Mouse (Mus musculus): Measurements from ENCODE around the gene Gpr157.

Gpr157 gene

DNA sequence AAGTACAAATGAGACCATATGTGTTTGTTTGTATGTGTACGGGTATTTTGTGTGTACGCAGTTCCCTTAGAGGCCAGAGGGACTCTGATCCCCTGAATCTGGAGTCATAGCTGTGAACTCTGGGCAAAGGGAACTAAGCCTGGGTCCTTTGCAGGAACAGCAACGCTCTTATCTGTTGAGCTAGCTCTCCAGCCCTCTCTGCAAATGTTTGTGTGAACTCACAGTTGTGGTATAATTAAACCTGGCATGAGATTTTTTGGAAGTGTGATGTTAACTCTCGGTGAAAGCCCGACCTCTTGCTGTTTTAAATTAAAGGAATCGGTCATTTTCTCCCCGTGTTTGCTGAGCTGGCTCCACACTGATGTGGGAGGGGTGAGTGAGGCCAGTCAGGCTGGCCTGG is 18.5 kb downstream of the Gpr157 start:
- in situ Hi-C loops (cut with MboI; ENCODE audit: low sequenced_read_pairs), result loop anchor here (10.0 kb wide), 1 partner anchor 301 kb away; no protein-coding TSS in a partner anchor

DNA sequence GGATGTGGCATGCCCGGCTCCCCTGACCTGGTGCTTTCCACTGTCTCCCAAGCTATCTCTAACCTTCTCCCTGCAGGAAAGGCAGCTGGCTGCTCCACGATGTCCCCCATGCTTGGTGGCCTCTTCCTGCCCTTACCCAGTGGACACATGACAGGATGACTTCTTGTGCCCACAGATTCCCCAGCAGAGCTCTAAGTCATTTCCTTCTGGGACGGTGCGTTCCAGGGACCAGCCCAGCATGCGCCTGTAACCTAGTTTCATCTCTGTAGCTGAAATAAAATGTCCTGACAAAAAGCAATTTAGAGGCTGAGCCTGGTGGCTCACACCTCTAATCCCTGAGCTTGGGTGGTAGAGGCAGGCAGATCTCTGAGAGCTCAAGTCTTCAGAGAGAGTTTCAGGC is 19.5 kb downstream of the Gpr157 start:
- in situ Hi-C loops (cut with MboI; ENCODE audit: low sequenced_read_pairs), result loop anchor here (10.0 kb wide), 1 partner anchor 302 kb away; no protein-coding TSS in a partner anchor

DNA sequence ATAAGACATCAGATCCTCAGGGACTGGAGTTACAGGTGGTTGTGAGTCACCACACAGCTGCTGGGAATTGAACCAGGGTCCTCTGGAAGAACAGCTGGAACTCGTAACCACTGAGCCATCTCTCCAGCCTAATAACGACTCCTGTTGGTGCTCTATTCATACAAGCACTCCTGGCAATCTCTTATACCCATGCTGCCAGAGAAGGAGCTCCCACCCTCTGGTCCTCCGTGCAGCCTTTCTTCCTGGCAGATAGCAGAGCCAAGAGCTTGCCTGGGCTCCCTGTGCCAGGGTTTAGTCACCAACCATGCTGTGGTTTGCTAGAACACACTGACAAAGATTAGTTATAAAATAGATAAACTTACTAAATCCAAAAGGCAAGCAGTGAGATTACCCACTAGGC is 22.5 kb downstream of the Gpr157 start:
- in situ Hi-C loops (cut with MboI; ENCODE audit: low sequenced_read_pairs), result loop anchor here (10.0 kb wide), 1 partner anchor 305 kb away; no protein-coding TSS in a partner anchor

DNA sequence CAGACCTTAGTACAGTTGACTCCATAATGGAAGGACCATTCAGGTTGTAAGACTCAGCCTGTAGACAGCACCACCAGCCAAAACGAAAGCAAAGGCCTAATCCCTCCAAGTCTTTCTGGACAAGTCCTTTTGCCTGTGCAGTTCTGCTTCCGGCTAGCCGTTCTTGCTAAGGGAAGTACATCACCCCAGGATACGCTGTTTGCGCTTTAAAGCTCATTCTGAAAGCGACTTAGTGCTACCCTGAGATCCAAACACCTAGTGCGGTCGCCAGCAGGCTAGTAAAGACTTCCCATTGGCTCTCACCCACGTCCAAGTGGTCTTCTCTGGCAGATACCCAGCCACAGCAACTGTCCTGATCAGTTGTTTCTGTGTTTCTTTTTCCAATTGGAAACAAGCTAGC is 23.2 kb downstream of the Gpr157 start:
- in situ Hi-C loops (cut with MboI; ENCODE audit: low sequenced_read_pairs), result no loop called here

DNA sequence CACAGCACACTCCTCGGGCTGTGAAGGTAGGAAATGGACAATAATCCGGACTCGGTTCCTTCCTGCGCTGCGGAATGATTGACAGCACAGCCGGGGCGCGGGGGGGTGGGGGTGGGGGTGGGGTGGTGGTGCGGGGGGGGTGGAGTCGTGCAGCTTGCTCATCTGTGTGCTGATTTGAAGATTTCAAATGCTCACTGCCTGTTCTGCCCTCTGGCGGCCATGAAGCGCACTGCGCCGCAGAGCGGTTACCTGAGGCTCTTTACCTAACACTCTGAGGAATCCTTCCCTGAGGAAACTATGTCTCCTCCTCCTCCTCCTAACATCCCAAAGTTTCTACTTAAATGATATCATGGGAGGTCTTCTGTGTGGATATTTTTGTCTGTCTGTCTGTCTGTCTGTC is 25.7 kb downstream of the Gpr157 start:
- in situ Hi-C loops (cut with MboI; ENCODE audit: low sequenced_read_pairs), result no loop called here

DNA sequence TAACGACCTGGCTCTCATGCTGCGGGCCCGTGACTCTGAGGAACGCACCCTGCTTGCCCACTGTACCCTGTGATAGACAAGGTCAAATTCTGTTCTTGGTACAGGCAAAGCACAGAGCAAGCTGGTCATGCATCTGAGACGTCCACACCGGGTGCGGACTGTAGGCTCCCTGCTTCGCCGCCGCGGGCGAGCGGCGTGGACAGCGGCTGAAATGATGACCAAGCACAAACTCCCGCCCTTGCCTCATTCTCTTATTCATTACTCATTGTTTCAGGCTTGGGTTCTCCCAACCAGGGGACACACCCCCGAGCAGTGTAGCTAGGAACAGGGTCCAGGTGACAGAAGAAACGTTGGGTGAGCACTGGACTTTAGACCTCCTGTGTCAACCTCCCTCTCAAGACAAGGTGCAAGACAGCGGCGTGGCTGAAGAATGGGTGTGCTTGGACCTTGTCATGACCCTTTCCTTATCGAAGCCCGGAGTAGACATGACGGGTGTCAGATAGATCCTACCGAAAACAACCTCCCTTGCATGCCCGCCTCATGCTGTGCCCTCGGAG is 27.4 kb downstream of the Gpr157 start:
- in situ Hi-C loops (cut with MboI; ENCODE audit: low sequenced_read_pairs), result no loop called here

DNA sequence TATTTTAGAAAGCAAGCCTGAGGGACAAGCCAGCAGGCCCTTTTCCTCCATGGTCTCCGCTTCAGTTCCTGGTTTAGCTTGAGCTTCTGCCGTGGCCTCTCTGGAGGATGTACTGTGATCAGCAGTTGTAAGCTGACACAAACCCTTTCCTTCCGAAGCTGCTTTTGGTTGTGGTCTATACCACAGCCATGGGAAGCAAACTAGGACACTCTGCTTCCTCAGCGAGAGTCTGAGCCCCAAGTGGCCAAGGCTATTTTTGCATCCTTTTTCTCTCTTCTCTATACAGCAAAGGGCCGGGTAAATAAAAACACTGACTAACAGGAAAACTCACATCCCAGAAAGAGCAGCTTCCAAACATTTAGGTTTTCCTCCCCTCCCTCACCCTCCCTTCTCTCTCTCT is 30.1 kb downstream of the Gpr157 start:
- in situ Hi-C loops (cut with MboI; ENCODE audit: low sequenced_read_pairs), result no loop called here

DNA sequence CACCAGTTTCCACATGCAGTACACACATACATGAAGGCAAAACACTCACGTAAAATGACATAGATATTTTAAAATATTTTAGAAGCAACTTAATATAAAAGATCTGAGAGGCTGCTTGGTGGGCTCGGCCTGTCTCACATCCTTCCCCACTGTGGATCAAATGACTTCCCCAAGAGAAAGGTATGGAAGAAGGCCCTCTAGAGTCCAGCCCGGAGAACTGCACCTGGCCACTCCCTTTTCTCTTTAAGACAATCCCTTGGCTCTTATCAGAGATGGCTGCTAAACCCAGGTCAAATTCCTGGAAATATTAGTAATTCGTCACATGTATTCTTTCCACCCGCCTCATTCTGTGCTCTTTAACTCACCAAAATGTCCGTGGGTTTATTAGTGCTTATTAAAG is 31.0 kb downstream of the Gpr157 start:
- in situ Hi-C loops (cut with MboI; ENCODE audit: low sequenced_read_pairs), result no loop called here

DNA sequence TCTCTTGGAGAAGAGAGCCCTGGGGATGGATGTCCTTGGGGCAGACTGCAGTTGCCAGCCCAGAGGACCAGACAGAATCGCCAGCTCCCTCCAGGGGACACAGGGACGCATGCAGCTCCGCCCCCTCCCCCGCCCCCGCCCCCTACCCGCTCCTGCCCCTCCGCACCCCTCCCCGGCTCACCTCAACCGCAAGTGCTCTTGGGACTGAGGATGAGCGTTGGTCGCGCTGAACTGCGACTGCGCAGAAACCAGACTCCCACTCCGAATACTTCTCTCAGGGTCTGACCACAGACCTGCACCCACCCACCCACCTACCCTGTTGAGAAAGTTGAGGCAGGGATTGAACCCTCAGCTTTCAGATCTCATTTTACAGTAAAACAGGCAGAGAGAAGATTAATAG is 31.9 kb downstream of the Gpr157 start, which contains the start of gene Slc2a5:
Slc2a5 (plus strand) TSS at position 229 of the 400 bp plus-strand sequence.
- in situ Hi-C loops (cut with MboI; ENCODE audit: low sequenced_read_pairs), result no loop called here

DNA sequence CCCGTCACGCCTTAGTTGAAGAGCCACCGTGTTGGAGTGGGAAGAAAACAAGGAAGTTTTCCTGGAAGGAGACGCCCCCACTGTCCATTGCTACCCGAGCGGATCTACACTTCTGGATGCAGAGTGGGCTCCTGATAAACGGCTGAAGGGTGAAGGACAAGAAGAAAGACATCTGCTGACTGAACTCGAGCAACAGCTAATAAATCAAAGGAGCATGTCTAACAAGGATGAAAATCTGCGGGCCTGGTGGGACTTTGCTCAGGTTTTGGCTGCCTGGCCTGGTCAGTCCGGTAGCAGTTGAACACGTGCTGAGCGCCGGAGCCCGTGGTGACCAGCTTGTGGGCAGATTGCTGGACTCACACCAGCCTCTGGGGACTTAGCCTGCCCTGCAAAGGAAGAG is 32.5 kb downstream of the Gpr157 start:
- in situ Hi-C loops (cut with MboI; ENCODE audit: low sequenced_read_pairs), result no loop called here

DNA sequence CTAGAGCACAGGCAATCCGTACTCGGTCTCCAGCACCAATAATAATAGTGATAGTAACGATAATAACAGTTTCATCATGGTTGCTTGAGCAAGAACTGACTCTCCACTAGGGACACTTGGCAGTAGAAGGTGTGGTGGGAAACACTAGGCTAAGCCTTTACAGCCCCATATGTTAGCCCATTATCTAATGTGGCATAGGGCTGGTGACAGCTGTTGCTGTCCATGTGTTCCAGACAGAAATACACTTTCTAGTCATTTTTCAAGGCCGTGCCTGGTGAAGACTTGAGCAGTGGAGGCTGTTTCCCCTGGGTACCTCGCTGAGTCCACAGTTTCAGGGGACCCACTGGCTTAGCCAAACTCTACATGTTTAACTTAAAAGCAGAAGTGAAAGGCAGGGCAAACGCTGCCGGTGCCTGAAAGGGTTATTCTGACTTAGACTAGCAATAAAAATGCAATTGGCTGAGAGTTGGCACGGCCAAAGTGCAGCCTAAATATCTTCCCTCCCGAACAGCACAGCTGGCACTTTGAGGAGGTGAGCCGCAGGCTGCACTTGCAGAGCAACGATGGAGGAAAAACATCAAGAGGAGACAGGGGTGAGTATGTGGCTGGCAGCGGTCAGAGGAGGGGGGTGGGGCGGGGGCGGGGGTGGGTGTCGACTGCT is 33.1 kb downstream of the Gpr157 start:
- in situ Hi-C loops (cut with MboI; ENCODE audit: low sequenced_read_pairs), result no loop called here

DNA sequence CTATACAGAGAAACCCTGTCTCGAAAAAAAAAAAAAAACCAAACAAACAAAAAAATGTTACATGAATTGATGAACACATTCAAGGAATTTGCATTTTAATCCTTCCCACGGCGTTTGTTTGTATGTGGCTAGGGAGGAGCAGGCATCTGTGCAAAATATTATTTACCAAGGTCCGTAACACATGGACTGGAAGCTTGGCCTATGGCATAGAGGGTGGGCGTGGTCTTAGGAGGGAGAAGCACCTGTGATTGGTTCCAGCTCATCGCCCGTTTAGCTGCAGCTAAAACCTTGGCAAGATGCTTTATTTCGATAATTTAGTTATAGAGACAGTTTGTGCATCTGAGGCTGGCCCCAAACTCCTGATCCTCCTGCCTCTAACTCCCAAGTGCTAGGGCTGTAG is 34.3 kb downstream of the Gpr157 start:
- in situ Hi-C loops (cut with MboI; ENCODE audit: low sequenced_read_pairs), result no loop called here

DNA sequence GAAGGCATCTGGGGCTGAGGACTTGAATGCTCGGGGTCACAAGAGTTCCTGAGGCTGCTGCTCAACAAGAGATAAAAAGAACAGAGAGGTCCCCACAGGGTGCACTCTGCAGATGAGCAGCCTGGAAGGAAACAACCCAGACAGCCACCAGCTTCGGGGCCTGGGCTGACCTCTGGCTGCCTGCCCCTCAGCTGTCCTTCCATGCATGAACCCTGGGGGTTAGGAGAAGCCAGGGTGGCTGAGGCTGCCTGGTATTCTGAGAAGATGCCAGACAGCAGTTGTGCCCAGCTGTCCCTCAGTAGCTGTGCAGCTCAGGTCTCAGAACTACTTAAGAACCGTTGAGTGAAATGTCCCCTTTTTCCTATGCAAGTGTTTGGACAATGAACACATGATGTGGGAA is 35.3 kb downstream of the Gpr157 start:
- in situ Hi-C loops (cut with MboI; ENCODE audit: low sequenced_read_pairs), result no loop called here

DNA sequence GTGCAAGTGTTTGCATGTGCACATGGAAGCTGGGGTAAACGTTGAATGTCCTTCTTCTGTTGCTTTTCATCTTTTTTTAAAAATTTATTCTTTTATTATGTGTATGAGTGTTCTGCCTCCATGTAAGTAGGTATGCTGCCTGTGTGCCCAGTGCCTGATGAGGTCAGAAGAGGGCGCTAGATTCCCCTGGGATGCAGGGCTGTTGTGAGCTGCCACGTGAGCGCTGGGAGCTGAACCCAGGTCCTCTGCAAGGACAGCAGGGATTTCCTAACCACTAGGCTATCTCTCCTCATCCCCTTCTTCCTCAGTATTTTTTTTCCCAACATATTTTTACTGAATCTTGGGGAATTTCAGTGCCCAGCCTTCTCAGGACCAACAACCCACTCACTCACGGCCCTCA is 39.2 kb downstream of the Gpr157 start:
- in situ Hi-C loops (cut with MboI; ENCODE audit: low sequenced_read_pairs), result no loop called here

DNA sequence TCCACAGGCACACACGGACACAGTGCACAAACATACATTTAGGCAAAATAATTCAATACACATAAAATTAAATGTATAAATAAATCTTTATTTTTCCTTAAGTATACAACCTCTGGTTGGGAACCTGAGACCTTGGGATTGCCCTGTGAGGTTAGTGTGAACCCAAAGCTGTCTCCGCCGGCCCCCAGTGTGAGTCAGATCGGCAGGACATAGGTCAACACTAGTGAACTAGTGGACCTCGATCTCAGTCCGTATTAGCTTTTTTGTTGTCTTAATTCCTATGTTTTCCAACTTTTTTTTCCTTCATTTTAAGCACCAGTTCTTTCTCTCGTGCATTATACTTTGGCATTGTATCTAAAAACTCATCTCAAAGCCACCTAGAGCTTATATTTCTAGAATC is 40.7 kb downstream of the Gpr157 start:
- in situ Hi-C loops (cut with MboI; ENCODE audit: low sequenced_read_pairs), result no loop called here

DNA sequence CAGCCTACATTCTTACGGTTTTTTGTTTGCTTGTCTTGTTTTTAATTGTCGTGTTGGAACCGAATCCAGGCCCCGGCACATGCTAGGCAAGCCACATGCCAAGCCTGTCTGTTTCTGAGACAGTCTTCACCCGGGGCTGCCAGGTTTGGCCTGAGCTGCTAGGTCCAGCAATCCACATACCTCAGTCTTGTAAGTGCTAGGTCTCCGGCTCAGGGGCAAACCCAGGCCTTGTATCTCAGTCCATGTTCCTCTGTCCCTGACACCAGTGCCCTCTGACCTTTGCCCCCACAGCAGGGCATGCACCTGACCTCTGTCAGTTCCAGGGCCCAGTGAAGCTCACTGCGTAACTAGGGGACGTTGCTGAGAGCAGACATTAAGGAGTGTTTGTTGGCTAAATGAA is 41.4 kb downstream of the Gpr157 start:
- in situ Hi-C loops (cut with MboI; ENCODE audit: low sequenced_read_pairs), result no loop called here

DNA sequence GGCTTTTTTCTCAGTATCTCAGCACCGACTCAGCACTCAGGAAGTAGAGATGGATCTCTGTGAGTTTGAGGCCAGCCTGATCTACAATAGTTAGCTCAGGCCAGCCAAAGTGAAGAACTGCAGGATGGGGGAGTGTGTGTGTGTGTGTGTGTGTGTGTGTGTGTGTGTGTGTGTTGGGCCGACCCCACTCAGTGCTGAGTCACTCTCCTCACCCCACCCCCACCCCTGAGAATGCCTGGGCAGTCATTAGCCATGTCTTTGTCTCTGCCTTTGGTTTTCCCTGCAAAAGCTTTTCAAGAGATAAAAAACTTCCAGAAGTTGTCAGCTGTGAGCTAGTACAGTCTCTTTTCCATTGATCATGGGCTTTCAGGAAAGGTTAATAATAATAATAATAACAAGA is 43.5 kb downstream of the Gpr157 start:
- in situ Hi-C loops (cut with MboI; ENCODE audit: low sequenced_read_pairs), result no loop called here

DNA sequence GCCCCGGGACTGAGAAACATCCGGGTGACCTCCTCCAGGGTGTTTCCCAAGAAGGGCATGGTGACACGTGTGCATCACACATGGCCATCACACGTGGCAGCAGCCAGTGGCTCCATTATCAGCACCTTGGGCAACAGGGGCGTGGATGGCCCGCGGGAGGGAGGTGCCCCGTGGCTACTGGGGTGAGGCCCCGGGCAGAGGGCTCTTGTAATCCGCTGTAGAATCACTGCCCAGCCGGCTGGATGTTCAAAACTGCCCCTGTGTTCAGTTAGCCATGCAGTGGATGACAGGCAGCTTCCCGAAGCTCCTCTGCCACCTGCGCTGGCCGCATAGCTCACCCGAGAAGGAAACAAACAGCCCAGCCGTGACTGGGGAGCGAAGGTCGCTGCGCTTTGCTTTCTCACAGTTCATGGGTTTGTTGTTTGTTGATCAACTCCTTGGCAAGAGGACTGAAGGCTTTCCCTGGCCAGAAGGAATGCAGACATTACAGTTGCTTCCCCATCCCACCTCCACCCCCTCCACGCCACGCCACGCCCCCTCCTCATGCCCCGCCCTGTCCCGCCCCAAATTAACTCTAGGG is 45.6 kb downstream of the Gpr157 start:
- in situ Hi-C loops (cut with MboI; ENCODE audit: low sequenced_read_pairs), result no loop called here

DNA sequence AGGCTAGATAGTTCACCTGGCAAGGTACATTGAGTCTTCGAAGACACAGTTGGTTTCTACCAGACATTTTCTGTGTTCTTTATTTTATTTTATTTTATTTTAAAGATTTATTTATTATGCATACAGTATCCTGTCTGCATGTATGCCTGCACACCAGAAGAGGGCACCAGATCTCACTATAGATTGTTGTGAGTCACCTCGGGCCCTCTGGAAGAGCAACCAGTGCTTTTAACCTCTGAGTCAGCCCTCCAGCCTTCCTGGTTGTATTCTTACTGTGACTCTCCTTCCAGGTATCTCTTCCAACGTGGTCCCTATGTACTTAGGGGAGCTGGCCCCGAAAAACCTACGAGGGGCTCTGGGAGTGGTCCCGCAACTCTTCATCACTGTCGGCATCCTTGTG is 48.1 kb downstream of the Gpr157 start:
- in situ Hi-C loops (cut with MboI; ENCODE audit: low sequenced_read_pairs), result no loop called here

DNA sequence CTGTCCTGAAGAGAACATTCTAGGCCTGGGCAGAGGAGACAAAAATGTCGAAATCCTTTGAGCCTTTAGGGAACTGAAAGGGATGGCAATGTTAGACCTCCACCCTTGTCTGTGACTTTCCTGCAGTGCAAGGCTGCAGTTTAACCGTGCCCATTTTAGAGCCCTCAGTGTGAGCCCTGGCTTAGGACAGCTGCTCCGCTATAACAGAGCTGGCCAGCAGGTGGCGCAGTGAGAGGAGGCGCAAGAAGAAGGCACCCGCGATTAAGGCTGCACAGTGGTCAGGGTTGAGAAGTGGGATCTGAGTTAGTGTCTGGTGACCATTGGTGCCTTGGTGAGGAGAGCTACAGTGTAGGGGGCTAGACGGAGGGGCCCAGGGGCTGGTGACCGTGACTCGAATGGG is 49.5 kb downstream of the Gpr157 start:
- in situ Hi-C loops (cut with MboI; ENCODE audit: low sequenced_read_pairs), result no loop called here

DNA sequence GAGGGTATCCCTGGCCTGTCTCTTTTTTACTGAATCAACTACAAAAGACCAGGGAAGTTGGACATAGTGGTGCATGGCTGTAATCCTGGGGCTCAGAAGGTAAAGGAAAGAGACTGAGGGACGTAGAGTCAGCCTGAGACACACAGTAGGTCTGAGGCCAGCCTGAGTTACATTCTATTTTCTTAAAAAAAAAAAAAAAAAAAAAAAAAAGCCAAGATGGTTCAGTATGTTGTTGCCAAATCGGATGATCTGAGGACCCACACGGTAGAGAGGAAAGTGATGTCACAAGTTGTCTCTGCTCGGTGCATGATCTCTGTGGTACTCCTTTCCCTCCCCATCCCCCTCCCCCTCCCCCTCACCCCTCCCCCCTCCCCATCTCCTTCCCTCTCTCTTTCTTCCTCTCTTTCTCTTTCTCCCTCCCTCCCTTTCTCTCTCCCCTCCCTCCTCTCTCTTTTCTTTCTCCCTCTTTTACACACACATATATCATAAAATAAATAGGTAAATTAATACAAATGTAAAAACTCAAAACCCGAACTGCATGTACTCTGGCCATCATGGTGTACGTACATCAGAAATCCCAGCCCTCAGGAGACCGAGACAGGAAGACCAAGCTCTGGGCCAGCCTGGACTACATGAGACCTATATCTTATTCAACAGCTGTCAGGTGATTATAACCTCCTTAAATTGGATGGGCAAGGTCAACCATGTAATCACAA is 50.4 kb downstream of the Gpr157 start:
- in situ Hi-C loops (cut with MboI; ENCODE audit: low sequenced_read_pairs), result no loop called here

DNA sequence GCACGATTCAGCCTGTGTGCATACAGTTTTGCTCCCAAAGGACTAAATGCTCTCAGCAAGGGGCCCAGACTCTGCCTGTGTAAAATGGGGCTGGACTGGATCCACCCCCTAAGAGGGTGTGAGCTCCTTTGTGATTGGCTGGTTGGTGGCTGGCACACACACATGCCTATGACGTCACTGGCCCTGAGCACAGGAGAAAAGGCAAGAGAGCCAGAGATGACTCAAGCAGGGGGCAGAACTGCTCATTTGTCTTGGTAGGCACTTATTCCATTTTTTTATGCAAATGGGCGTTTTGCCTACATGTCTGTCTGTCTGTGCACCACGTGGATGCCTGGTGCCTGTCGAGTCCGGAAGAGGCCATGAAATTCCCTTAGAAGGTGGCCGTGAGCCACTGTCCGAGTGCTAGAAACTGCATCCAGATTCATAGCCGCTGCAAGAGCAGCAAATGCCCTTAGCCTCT is 50.9 kb downstream of the Gpr157 start:
- in situ Hi-C loops (cut with MboI; ENCODE audit: low sequenced_read_pairs), result no loop called here

All from CH12F3 (cell line).